Mouse (Mus musculus): Measurements from ENCODE around the gene Helb. TPM values are rescaled to one million over a fixed set of nuclear protein-coding genes. Genes with fewer than 3 reads are reported as not detected.
"Not testable (repeated sequence)": the region's sequence is repeated elsewhere in the genome, so short reads cannot be mapped to it uniquely, and the experiment has no call there.

Helb gene
- total RNA-seq (2021): 10 to 100 TPM in 1 of 2 experiments, 1 to 10 TPM in 1; 8.3 to 10.2 TPM
- long read RNA-seq, experiment 1, full-length matches to known transcripts: 2 of 7 reads
- long read RNA-seq, experiment 1, partial matches to known transcripts: 3 of 7 reads
- long read RNA-seq, experiment 1, other reads (novel, unspliced or antisense): 2 of 7 reads
- long read RNA-seq, experiment 2: 0 reads

GRCm38 (mm10) chr10:120112507-120113396 lies at the start of gene Helb:
Gene Helb (minus strand): TSS chr10:120112987.
- DNase-seq: peak; percentile 99

- no peak for DNase-seq
These were observed 47.7 kb upstream of the Helb start for GRCm38 (mm10) chr10:120160533-120160932.

DNA sequence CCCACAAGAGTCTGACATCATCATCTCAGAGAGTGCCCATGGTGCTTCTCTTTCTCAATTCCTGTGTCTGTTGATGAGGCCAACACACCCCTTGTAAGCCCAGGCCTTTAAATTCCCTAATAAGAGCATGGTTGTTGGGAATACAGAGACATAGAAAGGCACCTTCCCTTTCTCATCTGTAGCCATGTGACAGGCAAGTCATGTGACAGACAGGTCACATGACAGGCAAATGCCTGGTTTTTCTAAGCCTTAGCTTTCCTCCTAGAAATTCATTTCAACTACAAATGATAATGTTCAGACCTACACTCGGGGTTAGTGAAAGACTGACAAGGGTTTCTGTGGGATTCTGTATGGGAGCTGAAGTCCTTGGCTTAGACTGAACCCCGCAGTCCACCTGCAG lies 41.1 kb upstream of the Helb start:
- no peak for DNase-seq

- no peak for DNase-seq
These were observed 38.9 kb upstream of the Helb start for GRCm38 (mm10) chr10:120151672-120152071.

- no peak for DNase-seq
These were observed 28.2 kb upstream of the Helb start for GRCm38 (mm10) chr10:120140916-120141516.

DNA sequence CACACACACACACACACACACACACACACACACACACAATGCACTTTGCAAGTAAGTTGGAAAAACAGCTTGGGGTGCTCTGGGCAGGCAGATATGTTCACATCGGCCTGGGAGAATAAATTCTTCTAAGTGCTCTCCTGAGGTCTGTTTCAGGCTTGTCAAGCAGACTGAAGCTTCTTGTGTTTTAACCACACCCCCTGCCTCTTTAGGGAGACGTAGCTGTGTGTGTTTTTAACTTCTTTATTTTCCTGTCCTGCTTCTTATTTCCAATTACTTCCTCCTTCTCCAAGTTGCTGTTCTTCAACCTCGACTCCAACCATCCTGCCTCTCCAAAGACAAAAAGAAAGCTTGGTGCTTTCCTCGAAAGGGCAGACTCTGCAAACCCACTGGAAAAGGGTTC lies 27.4 kb upstream of the Helb start:
- DNase-seq: no peak

GRCm38 (mm10) chr10:120136020-120136562 lies 23.3 kb upstream of the Helb start:
- DNase-seq: no peak

- DNase-seq: no peak
These were observed 20.9 kb upstream of the Helb start for GRCm38 (mm10) chr10:120133697-120134096.

DNA sequence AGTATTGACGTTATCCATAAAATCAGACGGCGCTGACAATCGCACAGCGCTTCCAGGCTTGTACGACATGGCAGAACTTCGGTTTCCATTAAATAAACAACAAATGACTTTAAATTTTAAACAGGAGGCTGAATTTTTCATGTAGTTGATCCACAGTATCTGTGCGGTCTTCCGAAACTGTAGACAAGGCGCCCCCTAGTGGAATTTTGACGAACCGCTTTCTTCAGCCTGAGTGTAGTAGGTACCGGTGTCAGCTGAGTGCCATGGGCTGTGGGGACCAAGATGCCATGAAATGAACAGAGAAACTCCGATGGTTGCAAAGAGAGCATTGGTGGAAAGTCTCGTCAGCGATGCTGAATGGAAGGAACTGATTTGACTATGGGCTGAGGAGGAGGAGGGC lies 17.8 kb upstream of the Helb start:
- DNase-seq: peak; percentile 24 to 48

- DNase-seq: no peak
These were observed 16.0 kb upstream of the Helb start for GRCm38 (mm10) chr10:120128601-120129277.

- DNase-seq: no peak
These were observed 12.7 kb upstream of the Helb start for GRCm38 (mm10) chr10:120125465-120125857.

DNA sequence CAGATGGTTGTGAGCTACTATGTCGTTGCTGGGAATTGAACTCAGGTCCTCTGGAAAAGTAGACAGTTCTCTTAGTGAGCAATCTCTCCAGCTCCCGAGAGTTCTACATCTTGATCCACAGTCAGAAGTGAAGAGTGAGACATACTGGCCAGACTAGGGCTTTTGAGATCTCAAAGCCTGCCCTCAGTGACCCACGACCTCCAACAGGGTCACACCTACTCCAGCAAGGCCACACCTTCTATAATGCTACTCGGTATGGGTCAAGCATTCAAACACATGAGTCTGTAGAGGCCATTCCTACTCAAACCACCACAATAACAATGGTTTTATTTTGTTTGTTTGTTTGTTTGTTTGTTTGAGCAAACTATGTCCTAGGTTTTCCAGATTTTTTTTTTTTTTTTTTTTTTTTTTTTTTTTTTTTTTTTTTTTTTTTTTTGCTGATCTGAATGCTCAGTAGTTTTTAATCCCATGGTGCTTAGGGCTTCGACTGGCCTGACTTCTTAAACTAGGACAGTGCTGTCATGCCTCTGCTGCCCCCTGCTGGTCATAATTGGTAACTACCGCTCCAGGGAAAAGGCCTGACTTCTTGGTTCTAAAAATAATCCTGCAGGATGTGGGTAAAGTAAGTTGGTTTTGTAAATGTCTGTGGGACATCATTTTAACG lies 12.1 kb upstream of the Helb start:
- DNase-seq: peak; percentile 85 to 88

DNA sequence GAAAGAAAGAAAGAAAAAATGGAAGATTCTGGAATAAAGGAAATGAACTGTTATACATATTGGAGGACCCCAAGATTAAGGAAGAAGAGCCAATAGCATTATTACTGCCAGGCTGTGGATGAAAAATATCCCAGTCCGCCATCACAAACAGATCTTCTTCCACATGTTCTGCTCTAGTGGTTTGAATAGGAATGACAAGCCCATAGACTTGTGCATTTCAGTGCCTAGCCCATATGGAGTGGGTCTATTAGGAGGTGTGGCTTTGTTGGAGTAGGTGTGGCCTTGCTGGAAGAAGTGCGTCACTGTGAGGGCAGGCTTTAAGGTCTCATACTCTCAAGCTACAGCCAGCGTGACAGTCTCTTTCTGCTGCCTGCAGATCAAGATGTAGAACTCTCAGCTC lies 10.9 kb upstream of the Helb start:
- no peak for DNase-seq

- no peak for DNase-seq
These were observed 2.5 kb upstream of the Helb start for GRCm38 (mm10) chr10:120115249-120115648.

- no peak for DNase-seq
These were observed 1.7 kb upstream of the Helb start for GRCm38 (mm10) chr10:120114493-120114892.

GRCm38 (mm10) chr10:120113980-120114379 lies 1.2 kb upstream of the Helb start:
- DNase-seq: no peak

DNA sequence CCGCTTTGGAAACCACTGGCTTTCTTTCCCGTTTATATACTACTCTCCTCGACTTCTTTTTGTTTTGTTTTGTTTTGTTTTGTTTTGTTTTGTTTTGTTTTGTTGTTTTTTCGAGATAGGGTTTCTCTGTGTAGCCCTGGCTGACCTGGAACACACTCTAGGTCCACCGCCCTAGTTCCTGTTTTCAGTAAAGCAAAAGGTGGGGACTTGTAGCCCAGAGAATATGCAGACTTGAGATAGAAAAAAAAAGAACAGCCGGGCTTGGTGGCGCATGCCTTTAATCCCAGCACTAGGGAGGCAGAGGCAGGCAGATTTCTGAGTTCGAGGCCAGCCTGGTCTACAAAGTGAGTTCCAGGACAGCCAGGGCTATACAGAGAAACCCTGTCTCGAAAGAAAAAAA lies 695 bp upstream of the Helb start:
- DNase-seq: not testable (repeated sequence)

DNA sequence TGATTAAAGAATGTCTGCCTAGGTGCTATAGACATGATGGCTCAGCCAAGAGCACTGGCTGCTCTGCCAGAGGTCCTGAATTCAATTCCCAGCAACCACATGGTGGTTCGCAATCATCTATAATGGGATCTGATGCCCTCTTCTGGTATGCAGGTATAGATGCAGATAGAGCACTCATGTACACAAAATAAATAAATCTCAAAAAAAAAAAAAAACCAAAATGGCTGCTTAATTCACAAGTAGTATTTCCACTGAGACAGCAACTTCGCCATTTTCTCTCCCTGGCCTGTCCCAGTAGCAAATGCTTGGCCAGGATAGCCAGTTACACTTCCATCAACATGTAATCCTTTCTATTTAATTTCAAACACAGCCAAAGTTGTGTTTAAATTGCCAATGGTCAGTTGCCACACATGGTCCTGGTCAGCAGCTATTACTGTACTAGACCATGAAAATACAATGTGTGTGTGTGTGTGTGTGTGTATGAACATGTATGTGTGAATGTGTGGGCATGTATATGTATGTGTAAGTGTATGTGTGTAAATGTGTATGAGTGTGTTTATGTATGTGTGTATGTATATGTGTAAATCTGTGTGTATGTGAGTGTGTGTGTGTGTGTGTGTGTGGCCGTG lies 982 bp downstream of the Helb start:
- DNase-seq: no peak

DNA sequence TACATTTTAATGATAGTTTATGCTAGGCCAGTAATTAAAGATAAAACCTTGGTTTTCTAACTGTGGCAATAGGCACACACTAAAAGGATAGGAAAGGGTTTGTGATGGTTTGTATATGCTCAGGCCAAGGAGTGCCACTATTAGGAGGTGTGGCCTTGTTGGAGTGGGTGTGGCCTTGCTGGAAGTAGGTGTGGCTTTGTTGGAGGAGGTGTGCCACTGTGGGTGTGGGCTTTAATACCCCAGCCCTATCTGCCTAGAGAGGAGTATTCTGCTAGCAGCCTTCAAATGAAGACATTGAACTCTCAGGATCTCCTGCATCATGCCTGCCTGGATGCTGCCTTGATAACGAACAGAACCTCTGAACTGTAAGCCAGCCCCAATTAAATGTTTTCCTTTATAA lies 12.0 kb downstream of the Helb start:
- no peak for DNase-seq

GRCm38 (mm10) chr10:120097564-120097963 lies 15.2 kb downstream of the Helb start:
- no peak for DNase-seq

DNA sequence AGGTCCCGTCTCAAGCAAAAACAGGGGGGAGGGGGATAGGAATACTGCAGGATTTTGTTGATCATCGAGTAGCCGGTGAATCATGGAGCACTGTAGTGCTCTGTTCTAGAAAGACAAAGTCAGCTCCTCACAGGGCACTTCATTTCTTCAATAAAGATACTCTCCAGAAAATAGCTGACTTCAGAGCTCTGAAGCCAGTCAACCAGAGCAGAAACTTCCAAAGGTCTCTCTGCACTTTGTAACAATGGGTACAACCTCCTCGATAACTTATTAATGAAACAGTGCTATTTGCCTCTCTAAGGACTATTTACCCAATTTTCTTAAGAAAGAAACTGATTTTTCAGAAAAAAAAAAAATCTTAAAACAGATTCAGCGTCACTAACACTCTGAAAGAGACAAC lies 17.1 kb downstream of the Helb start:
- DNase-seq: no peak

Data from adrenal gland, postnatal 36 days (tissue).